Mouse (Mus musculus): ENCODE data around the gene Glrx3.
A peak's percentile ranks its signal among the peaks of the same experiment; 100 is the strongest.

Glrx3 gene

GRCm38 (mm10) chr7:137472149-137472548 is 34.7 kb downstream of the Glrx3 start:
- DNase-seq (ENCODE audit: low spot score in 2 of 2), result no peak

DNA sequence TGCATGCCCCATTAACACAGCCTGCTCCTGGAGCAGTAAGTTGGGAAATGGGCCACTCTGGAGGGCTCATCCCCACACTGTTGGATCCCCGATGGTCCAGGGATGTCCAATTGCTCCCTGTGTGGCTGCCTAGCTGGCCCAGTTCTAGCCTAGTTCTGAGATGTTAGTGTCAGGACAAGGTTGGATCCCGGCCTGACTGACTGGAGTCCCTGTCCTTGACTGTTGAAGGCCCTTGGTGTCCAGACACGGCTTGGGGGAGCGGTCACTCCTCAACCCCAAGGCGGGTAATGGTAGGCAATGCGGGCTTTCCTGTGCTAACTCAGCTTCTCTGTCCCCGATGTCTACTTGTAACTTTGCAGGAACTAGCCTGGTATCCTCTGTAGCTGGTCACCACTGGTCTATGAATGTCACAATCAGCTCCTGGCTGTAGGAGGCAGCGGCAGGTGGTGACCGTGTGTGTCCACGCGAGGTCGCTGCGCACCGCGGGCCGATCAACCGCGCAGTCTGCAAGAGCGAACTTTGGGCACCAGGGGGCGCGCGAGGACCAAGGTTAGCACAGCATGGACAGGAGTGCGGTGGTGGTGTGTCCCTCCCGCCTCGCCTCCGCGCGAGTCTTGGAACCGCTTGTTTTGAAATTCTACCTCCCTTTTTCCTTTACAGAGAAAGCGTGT is 40.7 kb downstream of the Glrx3 start:
- DNase-seq (ENCODE audit: low spot score in 2 of 2), result peak; percentile 90 to 94

DNA sequence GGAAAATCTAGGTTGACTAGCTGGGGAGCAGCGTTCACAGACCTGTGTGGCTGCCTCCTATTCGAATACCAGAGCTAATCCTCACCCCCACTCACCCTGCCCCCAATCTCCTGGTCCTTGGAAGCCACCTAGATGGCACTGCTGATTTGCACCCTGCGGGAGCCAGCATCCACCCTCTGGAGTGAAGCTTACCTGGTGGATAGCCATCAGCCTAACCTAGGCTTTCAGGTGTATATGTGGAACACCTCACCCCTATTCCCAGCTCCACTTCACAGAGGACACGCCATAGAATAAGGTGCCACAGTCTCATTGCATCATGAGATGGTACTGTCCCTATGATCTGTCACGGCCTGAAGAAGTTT is 41.2 kb downstream of the Glrx3 start:
- no peak for DNase-seq (ENCODE audit: low spot score in 2 of 2)

DNA sequence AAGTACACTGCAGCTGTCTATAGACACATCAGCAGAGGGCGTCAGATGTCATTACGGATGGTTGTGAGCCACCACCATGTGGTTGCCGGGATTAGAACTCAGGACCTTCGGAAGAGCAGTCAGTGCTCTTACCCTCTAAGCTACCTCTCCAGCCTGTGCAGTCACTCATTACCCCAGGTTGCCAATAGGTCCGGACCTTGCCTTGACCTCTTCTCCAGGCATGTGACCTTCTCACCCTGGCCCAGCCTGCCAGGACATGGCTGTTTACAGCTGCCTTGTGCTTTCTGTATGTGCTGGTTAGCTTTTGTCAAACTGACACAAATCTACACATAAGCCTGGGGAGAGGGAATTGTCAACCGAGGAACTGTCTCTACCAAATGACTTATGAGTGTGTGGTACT is 43.4 kb downstream of the Glrx3 start:
- no peak for DNase-seq (ENCODE audit: low spot score in 2 of 2)

GRCm38 (mm10) chr7:137483987-137484386 is 46.6 kb downstream of the Glrx3 start:
- DNase-seq (ENCODE audit: low spot score in 2 of 2), result no peak

DNA sequence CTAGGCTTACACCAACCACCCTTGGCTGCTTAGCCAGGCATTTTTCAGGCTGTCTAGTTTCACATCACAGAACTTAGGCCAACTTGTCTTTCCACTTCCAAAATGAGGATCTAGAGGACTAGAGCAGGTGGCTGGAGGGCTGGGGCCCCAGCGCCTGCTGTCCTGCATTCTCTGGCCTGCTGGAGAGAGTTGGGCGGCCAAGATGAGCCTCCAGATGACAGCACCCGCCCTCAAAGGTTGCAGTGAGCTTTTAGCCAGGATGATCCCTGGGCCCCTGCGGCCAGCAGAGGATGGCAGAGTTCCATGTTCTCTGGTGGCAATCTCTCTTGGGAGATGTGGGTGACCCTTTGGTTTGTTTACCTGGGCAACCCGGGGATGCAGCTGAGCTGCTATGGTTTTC is 51.0 kb downstream of the Glrx3 start:
- DNase-seq (ENCODE audit: low spot score in 2 of 2), result no peak

DNA sequence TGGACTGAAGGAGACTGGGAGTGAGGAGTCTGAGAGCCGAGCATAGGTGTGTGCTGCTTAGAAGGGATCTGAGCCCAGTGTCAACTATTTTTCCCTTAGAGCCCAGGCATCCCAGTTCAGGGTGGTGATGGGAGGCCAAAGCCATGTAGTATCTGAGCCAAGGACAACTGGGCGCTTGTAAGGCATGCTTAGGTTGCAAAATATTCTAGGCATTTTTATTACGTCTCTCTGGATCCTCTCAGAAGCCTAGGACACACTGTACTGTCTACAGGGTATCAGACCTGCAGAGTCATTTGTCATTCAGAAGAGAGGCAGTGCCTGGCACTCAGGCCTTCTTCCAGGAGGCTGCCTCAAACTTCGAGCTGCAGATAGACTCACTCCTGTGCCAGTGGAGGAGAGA is 53.3 kb downstream of the Glrx3 start:
- no peak for DNase-seq (ENCODE audit: low spot score in 2 of 2)

GRCm38 (mm10) chr7:137492307-137492973 is 55.0 kb downstream of the Glrx3 start:
- no peak for DNase-seq (ENCODE audit: low spot score in 2 of 2)

- no peak for DNase-seq (ENCODE audit: low spot score in 2 of 2)
Measured at GRCm38 (mm10) chr7:137498736-137499135, 61.3 kb downstream of the Glrx3 start.

GRCm38 (mm10) chr7:137517588-137517987 is 80.2 kb downstream of the Glrx3 start:
- no peak for DNase-seq (ENCODE audit: low spot score in 2 of 2)

GRCm38 (mm10) chr7:137518028-137518576 is 80.7 kb downstream of the Glrx3 start:
- DNase-seq (ENCODE audit: low spot score in 2 of 2), result no peak
